Mouse (Mus musculus): ENCODE measurements around the gene Slc27a1. TPM values are rescaled to one million over a fixed set of nuclear protein-coding genes. Genes with fewer than 3 reads are reported as not detected.

The Slc27a1 gene
- total and polyA plus RNA-seq, 2 experiments from 2014 or later, result 68.5 to 178 TPM

GRCm38 (mm10) chr8:71595862-71596261 lies 27.2 kb downstream of the Slc27a1 start:
- TF ChIP-seq CTCF (IDR thresholded peaks at IDR 0.05; ENCODE audit: low read depth) (peak; percentile 99), EP300 (IDR thresholded peaks at IDR 0.05; ENCODE audit: low read depth) (no peak)
- Histone ChIP-seq H3K9me3 (replicated peaks; ENCODE audit: control insufficient read depth, low read length) (no peaks in the 10 kb centered on the region), H3K4me1 (ENCODE audit: control insufficient read depth, insufficient read depth) (peaks cover 17% of the 10 kb centered on the region), H3K4me2 (ENCODE audit: low read depth, low read length) (no peak overlapping the region), H3K4me3 (ENCODE audit: low read depth, low read length) (no peak overlapping the region), H3K36me3 (replicated peaks; ENCODE audit: control insufficient read depth, insufficient read depth, low read length) (no peaks in the 10 kb centered on the region), H3K27me3 (ENCODE audit: control insufficient read depth, insufficient read depth, low read length) (peaks cover 4% of the 10 kb centered on the region; the same call in 1 of the 2 replicates), H3K27ac (ENCODE audit: low read depth) (no peak overlapping the region), H3K9ac (replicated peaks; ENCODE audit: low read depth, low read length) (no peak overlapping the region)
- WGBS, result 13% methylated on average over 27 of the region's 27 CpGs
- peak; percentile 16; the same call in 1 of the 2 replicates for ATAC-seq (ENCODE audit: insufficient read depth, low read depth)
- peak; percentile 63 for DNase-seq (ENCODE audit: low spot score)

GRCm38 (mm10) chr8:71596384-71596783 lies 27.7 kb downstream of the Slc27a1 start:
- H3K4me2 ChIP-seq (ENCODE audit: low read depth, low read length), result no peak overlapping the region
- H3K9ac ChIP-seq (replicated peaks; ENCODE audit: low read depth, low read length), result no peak overlapping the region
- DNase-seq (ENCODE audit: low spot score) (no peak), ATAC-seq (ENCODE audit: insufficient read depth, low read depth) (no peak)
- peaks cover 12% of the 10 kb centered on the region for H3K4me1 ChIP-seq (ENCODE audit: control insufficient read depth, insufficient read depth)
- WGBS, result 58% methylated on average over 6 of the region's 6 CpGs
- no peak overlapping the region for H3K27ac ChIP-seq (ENCODE audit: low read depth)
- H3K4me3 ChIP-seq (ENCODE audit: low read depth, low read length), result no peak overlapping the region
- peaks cover 8% of the 10 kb centered on the region for H3K27me3 ChIP-seq (ENCODE audit: control insufficient read depth, insufficient read depth, low read length)
- TF ChIP-seq EP300 (IDR thresholded peaks at IDR 0.05; ENCODE audit: low read depth), result no peak
- TF ChIP-seq CTCF (IDR thresholded peaks at IDR 0.05; ENCODE audit: low read depth), result no peak
- no peaks in the 10 kb centered on the region for H3K9me3 ChIP-seq (replicated peaks; ENCODE audit: control insufficient read depth, low read length)
- no peaks in the 10 kb centered on the region for H3K36me3 ChIP-seq (replicated peaks; ENCODE audit: control insufficient read depth, insufficient read depth, low read length)

GRCm38 (mm10) chr8:71596798-71597197 lies 28.1 kb downstream of the Slc27a1 start:
- Histone ChIP-seq H3K27me3 (ENCODE audit: control insufficient read depth, insufficient read depth, low read length) (peaks cover 12% of the 10 kb centered on the region), H3K36me3 (replicated peaks; ENCODE audit: control insufficient read depth, insufficient read depth, low read length) (no peaks in the 10 kb centered on the region), H3K9ac (replicated peaks; ENCODE audit: low read depth, low read length) (no peak overlapping the region), H3K27ac (ENCODE audit: low read depth) (no peak overlapping the region), H3K4me1 (ENCODE audit: control insufficient read depth, insufficient read depth) (peaks cover 11% of the 10 kb centered on the region), H3K4me2 (ENCODE audit: low read depth, low read length) (no peak overlapping the region), H3K4me3 (ENCODE audit: low read depth, low read length) (no peak overlapping the region), H3K9me3 (replicated peaks; ENCODE audit: control insufficient read depth, low read length) (no peaks in the 10 kb centered on the region)
- no peak for DNase-seq (ENCODE audit: low spot score)
- no peak for ATAC-seq (ENCODE audit: insufficient read depth, low read depth)
- WGBS, result 74% methylated on average over 4 of the region's 4 CpGs
- TF ChIP-seq CTCF (IDR thresholded peaks at IDR 0.05; ENCODE audit: low read depth) (no peak), EP300 (IDR thresholded peaks at IDR 0.05; ENCODE audit: low read depth) (no peak)

GRCm38 (mm10) chr8:71597451-71597850 lies 28.8 kb downstream of the Slc27a1 start, which contains the start of gene Fam129c:
Fam129c (plus strand) TSS chr8:71597648.
- peaks cover 19% of the 10 kb centered on the region for H3K27me3 ChIP-seq (ENCODE audit: control insufficient read depth, insufficient read depth, low read length)
- DNase-seq (ENCODE audit: low spot score) (no peak), ATAC-seq (ENCODE audit: insufficient read depth, low read depth) (no peak)
- H3K9me3 ChIP-seq (replicated peaks; ENCODE audit: control insufficient read depth, low read length), result no peaks in the 10 kb centered on the region
- 82% methylated on average over 3 of the region's 3 CpGs for WGBS
- no peak within 1 kb of the TSS for H3K4me3 ChIP-seq (ENCODE audit: low read depth, low read length)
- TF ChIP-seq EP300 (IDR thresholded peaks at IDR 0.05; ENCODE audit: low read depth) (no peak), CTCF (IDR thresholded peaks at IDR 0.05; ENCODE audit: low read depth) (no peak)
- H3K9ac ChIP-seq (replicated peaks; ENCODE audit: low read depth, low read length), result no peak within 1 kb of the TSS
- no peak within 1 kb of the TSS for H3K27ac ChIP-seq (ENCODE audit: low read depth)
- H3K4me1 ChIP-seq (ENCODE audit: control insufficient read depth, insufficient read depth), result peaks cover 14% of the 10 kb centered on the region
- no peak within 1 kb of the TSS for H3K4me2 ChIP-seq (ENCODE audit: low read depth, low read length)
- H3K36me3 ChIP-seq (replicated peaks; ENCODE audit: control insufficient read depth, insufficient read depth, low read length), result no peaks in the 10 kb centered on the region

GRCm38 (mm10) chr8:71598375-71598774 lies 29.7 kb downstream of the Slc27a1 start:
- Histone ChIP-seq H3K36me3 (replicated peaks; ENCODE audit: control insufficient read depth, insufficient read depth, low read length) (no peaks in the 10 kb centered on the region), H3K4me3 (ENCODE audit: low read depth, low read length) (no peak overlapping the region), H3K27ac (ENCODE audit: low read depth) (no peak overlapping the region), H3K27me3 (ENCODE audit: control insufficient read depth, insufficient read depth, low read length) (peaks cover 27% of the 10 kb centered on the region), H3K9ac (replicated peaks; ENCODE audit: low read depth, low read length) (no peak overlapping the region), H3K4me2 (ENCODE audit: low read depth, low read length) (no peak overlapping the region), H3K4me1 (ENCODE audit: control insufficient read depth, insufficient read depth) (peaks cover 11% of the 10 kb centered on the region; the same call in 1 of the 2 replicates), H3K9me3 (replicated peaks; ENCODE audit: control insufficient read depth, low read length) (no peaks in the 10 kb centered on the region)
- TF ChIP-seq CTCF (IDR thresholded peaks at IDR 0.05; ENCODE audit: low read depth) (no peak), EP300 (IDR thresholded peaks at IDR 0.05; ENCODE audit: low read depth) (no peak)
- DNase-seq (ENCODE audit: low spot score), result no peak
- no peak for ATAC-seq (ENCODE audit: insufficient read depth, low read depth)

GRCm38 (mm10) chr8:71598841-71599240 lies 30.2 kb downstream of the Slc27a1 start:
- no peak for DNase-seq (ENCODE audit: low spot score)
- no peak overlapping the region for H3K9ac ChIP-seq (replicated peaks; ENCODE audit: low read depth, low read length)
- 93% methylated on average over 5 of the region's 5 CpGs for WGBS

More at GRCm38 (mm10) chr8:71598841-71599240, 30.2 kb downstream of the Slc27a1 start:
- no peaks in the 10 kb centered on the region for H3K9me3 ChIP-seq (replicated peaks; ENCODE audit: control insufficient read depth, low read length)
- no peak overlapping the region for H3K4me2 ChIP-seq (ENCODE audit: low read depth, low read length)
- ATAC-seq (ENCODE audit: insufficient read depth, low read depth), result no peak
- H3K27ac ChIP-seq (ENCODE audit: low read depth), result no peak overlapping the region
- peaks cover 30% of the 10 kb centered on the region for H3K27me3 ChIP-seq (ENCODE audit: control insufficient read depth, insufficient read depth, low read length)
- no peaks in the 10 kb centered on the region for H3K36me3 ChIP-seq (replicated peaks; ENCODE audit: control insufficient read depth, insufficient read depth, low read length)
- no peak overlapping the region for H3K4me3 ChIP-seq (ENCODE audit: low read depth, low read length)
- TF ChIP-seq CTCF (IDR thresholded peaks at IDR 0.05; ENCODE audit: low read depth) (no peak), EP300 (IDR thresholded peaks at IDR 0.05; ENCODE audit: low read depth) (no peak)
- H3K4me1 ChIP-seq (ENCODE audit: control insufficient read depth, insufficient read depth), result 0 out of 2 replicates have a peak, but pooled peaks cover 9% of the 10 kb centered on the region

Measured in heart, postnatal 0 days (tissue).